Mouse (Mus musculus) forebrain, embryonic 14.5 days (tissue): ENCODE measurements around the gene Akap8. TPM values are rescaled to one million over a fixed set of nuclear protein-coding genes. Genes with fewer than 3 reads are reported as not detected.

Experiments
- ATAC-seq: fragments of 200-750 bp; cut with Nextera tagmentation; 2 replicates; pipeline ENCODE4 v1.8.0; 2017; ENCODE audit warnings: mild to moderate bottlenecking, moderate library complexity
- DNase-seq: peaks from one replicate; pipeline ENCODE4 v3.0.0-alpha.2; 2015; ENCODE audit warnings: low spot score
- H3K27ac ChIP-seq: fragments of 300-500 bp; sonication (generic); 2 replicates; pipeline ENCODE4 v1.5.1; 2014; ENCODE audit warnings: low read depth, mild to moderate bottlenecking, control low read depth, low read length, moderate library complexity
- H3K27me3 ChIP-seq: fragments of 300-500 bp; sonication (generic); replicated peaks from 2 replicates; pipeline ENCODE4 v1.6.1; 2014; ENCODE audit warnings: low read length, control low read depth, mixed read lengths; ENCODE audit not compliant: control insufficient read depth, insufficient read depth
- H3K36me3 ChIP-seq: fragments of 300-500 bp; sonication (generic); 2 replicates; pipeline ENCODE4 v1.6.1; 2014; ENCODE audit warnings: low read length, control low read depth; ENCODE audit not compliant: control insufficient read depth, insufficient read depth
- H3K4me1 ChIP-seq: fragments of 300-500 bp; sonication (generic); 2 replicates; pipeline ENCODE4 v1.6.1; 2014; ENCODE audit warnings: antibody characterized with exemption, low read length, control low read depth; ENCODE audit not compliant: control insufficient read depth, insufficient read depth
- H3K4me2 ChIP-seq: fragments of 300-500 bp; sonication (generic); 2 replicates; pipeline ENCODE4 v1.6.1; 2014; ENCODE audit warnings: mild to moderate bottlenecking, control low read depth, low read length
- H3K4me3 ChIP-seq: fragments of 300-500 bp; sonication (generic); 2 replicates; pipeline ENCODE4 v1.5.1; 2014; ENCODE audit warnings: low read depth, low read length, control low read depth
- H3K9ac ChIP-seq: fragments of 300-500 bp; sonication (generic); 2 replicates; pipeline ENCODE4 v1.6.1; 2014; ENCODE audit warnings: mild to moderate bottlenecking, low read length, control low read depth, moderate library complexity
- H3K9me3 ChIP-seq: fragments of 300-500 bp; sonication (generic); replicated peaks from 2 replicates; pipeline ENCODE4 v1.6.1; 2016; ENCODE audit warnings: low read length, control low read depth, mixed read lengths; ENCODE audit not compliant: control insufficient read depth
- WGBS: fragments of 180-500 bp; shearing (Covaris S2); extraction: QIAGEN DNeasy Blood & Tissue Kit; methylation state at CpG from one replicate; pipeline ENCODE4 v1.1.7; 2014; 5-methylcytosine and 5-hydroxymethylcytosine counted together
- polyA plus RNA-seq: library from polyadenylated mRNA; unstranded; fragments of >200 nt; fragmentation: Nextera tagmentation; extraction: Ambion mirVana; gene quantifications from 2 replicates; pipeline ENCODE4 v1.2.1, GENCODE M21; 2014

Gene Akap8
- polyA plus RNA-seq, 1 experiment from 2014 or later, result 33.9 TPM

- ATAC-seq, result no peak
- no peak overlapping the region for H3K4me3 ChIP-seq
- H3K27ac ChIP-seq, result no peak overlapping the region
- no peaks in the 10 kb centered on the region for H3K9me3 ChIP-seq
- H3K36me3 ChIP-seq, result no peaks in the 10 kb centered on the region
- no peaks in the 10 kb centered on the region for H3K27me3 ChIP-seq
- no peak overlapping the region for H3K9ac ChIP-seq
- peaks cover 2% of the 10 kb centered on the region; the same call in 1 of the 2 replicates for H3K4me1 ChIP-seq
- no peak overlapping the region for H3K4me2 ChIP-seq
- DNase-seq, result no peak
- 43% methylated on average over 2 of the region's 2 CpGs for WGBS
Measured at GRCm38 (mm10) chr17:32268096-32268495, 52.9 kb downstream of the Akap8 start.

GRCm38 (mm10) chr17:32267617-32268016 is 53.4 kb downstream of the Akap8 start:
- ATAC-seq (no peak), DNase-seq (no peak)
- no peaks in the 10 kb centered on the region for H3K9me3 ChIP-seq
- H3K9ac ChIP-seq, result no peak overlapping the region
- no peak overlapping the region for H3K4me2 ChIP-seq
- H3K27me3 ChIP-seq, result no peaks in the 10 kb centered on the region
- WGBS, result 94% methylated on average over 1 of the region's 1 CpGs
- H3K36me3 ChIP-seq, result no peaks in the 10 kb centered on the region
- H3K4me1 ChIP-seq, result peaks cover 2% of the 10 kb centered on the region; the same call in 1 of the 2 replicates
- no peak overlapping the region for H3K4me3 ChIP-seq
- H3K27ac ChIP-seq, result no peak overlapping the region

DNA sequence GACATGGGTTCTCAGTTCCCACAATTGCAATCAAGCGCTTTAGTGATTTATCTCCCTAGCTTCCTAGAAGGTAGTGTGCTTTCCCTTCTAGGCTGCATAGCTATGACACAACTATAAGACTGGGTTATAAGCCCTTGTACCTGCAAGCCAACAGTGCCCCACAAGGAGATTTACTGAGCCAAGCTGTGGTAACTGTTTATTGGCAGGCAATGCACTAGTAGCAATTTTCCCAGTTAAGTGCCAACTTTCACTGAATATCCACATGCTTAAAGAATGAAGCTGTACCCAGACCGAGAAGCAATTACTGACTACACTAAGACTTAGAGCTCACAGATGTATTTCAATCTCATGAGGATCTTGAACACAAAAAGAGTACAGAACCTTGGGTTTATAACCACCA is 57.4 kb downstream of the Akap8 start:
- Histone ChIP-seq H3K9me3 (no peaks in the 10 kb centered on the region), H3K36me3 (no peaks in the 10 kb centered on the region), H3K9ac (no peak overlapping the region), H3K4me1 (peaks cover 2% of the 10 kb centered on the region; the same call in 1 of the 2 replicates), H3K27me3 (no peaks in the 10 kb centered on the region), H3K27ac (no peak overlapping the region), H3K4me3 (no peak overlapping the region), H3K4me2 (no peak overlapping the region)
- ATAC-seq (peak; percentile 60; the same call in 1 of the 2 replicates), DNase-seq (peak; percentile 77)
- 78% methylated on average over 2 of the region's 2 CpGs for WGBS

DNA sequence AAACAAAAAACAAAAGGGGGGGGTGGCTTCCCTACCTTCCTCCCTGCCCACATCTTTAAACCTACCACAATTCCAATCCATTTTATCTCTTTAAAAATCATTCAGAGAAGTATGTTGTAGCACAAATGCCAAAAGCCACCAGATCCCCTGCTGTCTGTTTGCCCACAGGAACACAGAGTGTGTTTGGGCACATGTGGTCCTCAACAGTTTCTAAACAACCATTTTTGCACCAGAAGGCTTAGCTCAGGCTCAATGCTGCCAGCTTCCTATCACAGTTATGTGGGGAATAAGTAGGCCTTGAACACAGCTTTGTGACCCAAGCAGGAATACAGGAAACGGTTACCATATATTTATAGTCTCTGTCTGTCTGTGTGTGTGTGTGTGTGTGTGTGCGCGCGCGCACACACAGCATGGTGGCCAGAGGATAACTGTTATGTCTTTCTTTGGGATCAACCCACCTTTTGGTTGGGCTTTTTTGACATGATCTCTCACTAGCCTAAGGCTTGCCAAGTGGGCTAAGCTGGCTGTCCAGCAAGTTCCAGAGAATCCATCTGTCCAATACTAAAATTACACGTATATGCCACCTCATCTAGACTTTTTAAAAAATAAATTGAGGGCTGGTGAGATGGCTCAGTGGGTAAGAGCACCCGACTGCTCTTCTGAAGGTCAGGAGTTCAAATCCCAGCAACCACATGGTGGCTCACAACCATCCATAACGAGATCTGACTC is 58.0 kb downstream of the Akap8 start:
- WGBS, result 89% methylated on average over 8 of the region's 8 CpGs
- Histone ChIP-seq H3K27me3 (no peaks in the 10 kb centered on the region), H3K4me3 (no peak overlapping the region), H3K9me3 (no peaks in the 10 kb centered on the region), H3K9ac (no peak overlapping the region), H3K36me3 (no peaks in the 10 kb centered on the region), H3K27ac (no peak overlapping the region), H3K4me1 (peaks cover 2% of the 10 kb centered on the region; the same call in 1 of the 2 replicates), H3K4me2 (no peak overlapping the region)
- ATAC-seq (peak; percentile 77; the same call in 1 of the 2 replicates), DNase-seq (peak; percentile 71)

DNA sequence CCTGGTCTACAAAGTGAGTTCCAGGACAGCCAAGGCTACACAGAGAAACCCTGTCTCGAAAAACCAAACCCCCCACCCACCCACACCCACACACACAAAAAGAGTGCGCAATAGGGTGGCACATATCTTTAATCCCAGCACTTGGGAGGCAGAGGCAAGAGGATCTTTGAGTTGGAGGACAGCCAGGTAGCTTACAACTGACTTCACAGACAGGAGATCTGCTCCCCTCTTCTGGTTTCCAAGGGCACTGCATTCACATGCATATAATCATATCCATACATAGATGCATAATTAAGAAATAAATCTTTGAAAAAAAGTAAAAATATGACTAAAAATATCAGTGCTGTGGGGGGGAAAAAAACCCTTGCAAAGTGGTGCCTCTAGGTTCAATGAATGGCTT is 62.2 kb downstream of the Akap8 start:
- Histone ChIP-seq H3K9me3 (no peaks in the 10 kb centered on the region), H3K36me3 (no peaks in the 10 kb centered on the region), H3K27me3 (no peaks in the 10 kb centered on the region), H3K4me3 (no peak overlapping the region), H3K9ac (no peak overlapping the region), H3K4me2 (no peak overlapping the region), H3K27ac (no peak overlapping the region), H3K4me1 (peaks cover under 1% of the 10 kb centered on the region; the same call in 1 of the 2 replicates)
- no peak for ATAC-seq
- DNase-seq, result no peak
- 98% methylated on average over 2 of the region's 2 CpGs for WGBS

GRCm38 (mm10) chr17:32257944-32258343 is 63.1 kb downstream of the Akap8 start:
- Histone ChIP-seq H3K4me1 (no peaks in the 10 kb centered on the region), H3K36me3 (no peaks in the 10 kb centered on the region), H3K27ac (no peak overlapping the region), H3K9me3 (no peaks in the 10 kb centered on the region), H3K4me2 (no peak overlapping the region), H3K9ac (no peak overlapping the region), H3K4me3 (no peak overlapping the region), H3K27me3 (no peaks in the 10 kb centered on the region)
- DNase-seq, result no peak
- ATAC-seq, result no peak
- 69% methylated on average over 6 of the region's 6 CpGs for WGBS

- no peak overlapping the region for H3K9ac ChIP-seq
- H3K9me3 ChIP-seq, result no peaks in the 10 kb centered on the region
- H3K27ac ChIP-seq, result no peak overlapping the region
- no peaks in the 10 kb centered on the region for H3K4me1 ChIP-seq
- H3K4me2 ChIP-seq, result no peak overlapping the region
- 91% methylated on average over 2 of the region's 2 CpGs for WGBS
- ATAC-seq (no peak), DNase-seq (no peak)
- no peak overlapping the region for H3K4me3 ChIP-seq
- no peaks in the 10 kb centered on the region for H3K27me3 ChIP-seq
- H3K36me3 ChIP-seq, result no peaks in the 10 kb centered on the region
Measured at GRCm38 (mm10) chr17:32257452-32257851, 63.6 kb downstream of the Akap8 start.

DNA sequence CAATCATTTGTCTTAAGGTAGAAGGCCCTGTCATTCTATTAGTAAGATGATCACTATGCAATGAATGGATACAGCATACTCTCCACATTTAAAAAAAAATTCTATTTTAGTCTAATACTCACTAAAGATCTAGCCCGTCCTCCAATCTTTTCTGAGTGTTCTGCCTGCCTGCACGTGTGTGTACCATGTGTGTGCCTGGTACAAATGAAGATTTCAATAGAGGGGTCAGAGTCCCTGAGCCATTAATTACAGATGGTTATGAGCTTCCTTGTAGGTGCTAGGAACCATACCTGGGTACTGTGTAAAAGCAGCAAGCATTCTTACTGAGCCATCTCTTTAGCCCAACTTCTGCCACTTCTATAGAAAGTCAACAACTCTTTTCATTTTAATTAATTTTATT is 64.1 kb downstream of the Akap8 start:
- H3K9ac ChIP-seq, result no peak overlapping the region
- H3K27me3 ChIP-seq, result no peaks in the 10 kb centered on the region
- no peak overlapping the region for H3K27ac ChIP-seq
- no peaks in the 10 kb centered on the region for H3K9me3 ChIP-seq
- no peaks in the 10 kb centered on the region for H3K4me1 ChIP-seq
- DNase-seq (no peak), ATAC-seq (no peak)
- no peak overlapping the region for H3K4me3 ChIP-seq
- H3K36me3 ChIP-seq, result no peaks in the 10 kb centered on the region
- 85% methylated on average over 2 of the region's 2 CpGs for WGBS
- H3K4me2 ChIP-seq, result no peak overlapping the region
